Mouse (Mus musculus): ENCODE results near the gene Nrgn.

Nrgn gene

DNA sequence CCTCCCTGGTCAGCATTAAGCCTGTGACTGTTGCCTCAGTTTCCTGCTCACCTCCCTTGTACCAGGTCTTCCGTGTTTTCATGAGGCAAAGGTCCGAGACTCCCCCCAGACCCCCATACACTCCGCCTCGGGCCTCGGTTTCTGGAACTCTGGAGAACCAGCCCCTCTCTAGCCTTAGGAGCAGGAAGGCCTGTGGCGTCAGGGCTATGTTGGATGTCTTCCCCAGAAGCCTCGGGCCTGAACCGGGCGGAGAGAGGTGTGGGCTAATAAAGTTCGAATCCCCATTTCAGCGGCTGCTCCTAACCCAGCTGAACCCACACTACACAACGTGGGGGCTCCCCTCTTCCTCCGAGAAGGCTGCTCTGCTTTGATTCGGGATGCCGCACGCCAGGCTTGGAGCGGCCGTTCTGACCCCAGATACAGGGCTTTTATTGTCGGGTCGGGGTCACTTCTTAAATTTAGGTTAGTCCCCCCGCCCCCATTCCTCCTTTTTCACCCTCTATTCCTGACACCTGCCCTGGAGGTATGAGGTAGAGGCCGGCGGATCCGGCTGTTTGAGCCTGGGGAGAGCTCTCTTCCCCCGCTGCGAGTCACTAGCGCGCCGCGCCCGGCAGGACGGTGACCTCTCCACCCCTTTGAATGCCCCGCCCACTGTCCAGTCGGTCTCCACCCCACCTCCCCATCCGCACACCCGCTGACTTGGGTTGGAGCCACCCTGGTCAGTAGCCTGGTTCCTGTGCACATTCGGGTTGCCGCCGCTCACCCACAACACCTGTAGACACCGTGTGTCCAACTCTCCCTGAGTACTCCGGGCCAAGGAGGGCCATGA, 25.1 kb downstream of the Nrgn start, which contains the start of gene Esam:
Esam (plus strand) TSS at position 683 of the 829 bp plus-strand sequence.
- peak; percentile 62 for DNase-seq

DNA sequence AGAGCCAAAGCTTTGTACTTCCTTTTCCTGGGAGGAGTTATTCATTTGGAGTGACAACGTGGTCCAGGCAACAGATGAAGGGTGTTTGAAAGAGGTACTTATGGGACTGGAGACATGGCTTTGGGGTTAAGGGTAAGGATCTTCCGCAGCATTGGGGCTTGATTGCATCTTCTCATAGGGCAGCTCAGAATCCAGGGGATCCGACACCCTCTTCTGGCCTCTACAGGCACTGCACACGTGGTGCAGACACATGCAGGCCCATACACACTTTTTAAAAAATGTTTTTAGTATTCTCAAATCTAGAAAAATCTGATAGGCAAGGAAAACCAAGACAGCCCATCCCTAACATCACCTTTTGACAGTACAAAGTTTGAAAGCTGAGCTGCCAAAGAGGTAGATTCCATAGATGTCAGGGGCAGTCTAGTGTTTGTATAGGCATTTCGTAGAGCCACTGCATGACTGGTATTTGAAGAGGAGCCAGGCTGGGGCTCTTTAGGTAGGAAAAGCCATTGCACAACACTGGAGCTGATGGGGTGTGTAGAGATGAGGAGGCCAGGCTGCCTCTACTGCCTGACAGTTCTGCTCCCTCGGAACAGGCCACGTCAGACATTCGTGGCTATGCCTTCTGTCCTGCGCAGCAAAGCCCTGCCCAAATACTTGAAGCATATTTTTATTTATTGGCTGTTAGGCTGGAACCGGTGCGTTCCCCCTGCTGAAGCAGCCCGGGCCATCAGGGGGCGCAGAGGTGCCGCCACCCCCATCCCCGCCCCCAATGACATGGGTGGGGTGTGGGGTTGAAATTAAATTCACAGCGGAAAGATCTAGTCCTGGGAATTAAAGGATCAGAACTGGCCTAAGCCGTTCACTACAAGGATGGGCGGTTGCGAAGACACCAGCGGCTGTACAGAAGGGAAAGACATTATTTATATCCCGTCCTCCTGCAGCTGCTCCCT, 26.0 kb downstream of the Nrgn start:
- no peak for DNase-seq

DNA sequence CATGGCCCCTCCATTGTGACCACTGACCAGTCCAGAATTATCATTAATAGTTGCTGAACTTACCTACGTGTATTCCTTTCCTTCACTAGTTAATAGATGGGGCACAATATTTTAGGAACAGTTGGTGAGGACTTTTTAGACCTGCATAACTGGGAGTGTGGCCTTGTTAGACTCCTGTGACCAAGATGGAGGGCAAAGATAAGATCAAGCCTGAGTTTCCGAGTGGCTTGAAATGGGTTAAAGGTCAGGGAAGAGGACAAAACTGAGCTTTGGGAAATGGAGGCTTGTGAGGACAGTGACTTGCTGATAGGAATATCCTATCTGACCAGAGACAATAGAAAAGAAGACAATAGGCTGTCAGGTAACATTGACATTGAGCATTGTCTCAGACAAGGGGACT, 27.2 kb downstream of the Nrgn start:
- no peak for DNase-seq

DNA sequence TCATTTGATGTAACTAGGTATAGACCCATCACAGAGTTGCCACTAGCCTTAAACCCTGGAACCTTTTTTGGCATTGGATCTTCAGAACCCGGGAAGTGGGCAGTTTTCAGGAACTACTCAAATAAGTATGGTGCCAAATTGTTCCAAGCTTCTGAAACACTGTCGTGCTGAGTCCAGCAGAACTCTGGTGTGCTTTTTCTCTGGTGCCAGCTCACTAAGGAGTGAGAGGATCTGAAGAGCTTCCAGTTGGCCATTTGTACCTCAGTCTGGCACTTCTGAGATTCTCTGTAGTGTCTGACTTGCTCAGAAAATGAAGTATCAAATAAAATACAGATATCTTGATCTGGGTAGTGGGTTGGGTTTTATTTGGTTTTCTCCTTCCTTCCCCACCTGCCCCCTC, 32.7 kb downstream of the Nrgn start:
- DNase-seq: no peak

DNA sequence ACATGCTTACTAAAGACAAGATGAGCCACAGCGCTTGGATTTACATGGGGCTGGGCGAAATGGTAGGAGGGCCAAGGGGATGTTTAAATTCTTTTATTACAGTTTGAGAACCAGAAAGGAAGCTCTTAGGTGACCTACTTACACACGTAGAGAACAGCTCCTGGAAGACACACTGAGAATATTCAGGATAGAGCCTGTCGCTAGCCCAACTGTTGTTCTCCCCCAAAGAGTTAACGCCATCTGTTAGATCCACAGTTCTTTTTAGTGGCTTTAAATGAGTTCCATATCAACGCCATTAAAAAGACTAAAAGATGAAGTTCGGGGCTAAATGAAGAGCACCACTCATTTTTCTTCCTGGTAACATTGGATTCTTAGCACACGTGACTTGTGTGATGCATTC, 33.7 kb downstream of the Nrgn start:
- no peak for DNase-seq

DNA sequence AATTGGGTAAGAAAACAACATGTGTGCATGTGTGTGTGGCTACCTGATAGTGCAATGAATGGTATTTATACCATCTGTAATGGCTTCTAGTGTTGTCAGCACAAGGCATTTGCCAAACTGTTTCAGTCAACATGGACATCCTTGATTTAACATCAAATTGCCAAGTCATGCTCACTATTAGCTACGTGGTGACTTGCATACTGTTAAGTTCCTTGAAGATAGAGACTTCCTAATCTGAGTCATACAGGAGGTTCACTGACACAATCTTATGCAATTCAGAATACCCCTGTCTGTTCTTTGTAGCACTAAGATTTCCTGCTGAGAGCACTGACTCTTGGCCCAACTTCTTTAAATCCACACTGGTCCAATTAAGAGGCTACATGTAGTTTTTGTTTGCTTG, 35.2 kb downstream of the Nrgn start:
- DNase-seq: no peak

DNA sequence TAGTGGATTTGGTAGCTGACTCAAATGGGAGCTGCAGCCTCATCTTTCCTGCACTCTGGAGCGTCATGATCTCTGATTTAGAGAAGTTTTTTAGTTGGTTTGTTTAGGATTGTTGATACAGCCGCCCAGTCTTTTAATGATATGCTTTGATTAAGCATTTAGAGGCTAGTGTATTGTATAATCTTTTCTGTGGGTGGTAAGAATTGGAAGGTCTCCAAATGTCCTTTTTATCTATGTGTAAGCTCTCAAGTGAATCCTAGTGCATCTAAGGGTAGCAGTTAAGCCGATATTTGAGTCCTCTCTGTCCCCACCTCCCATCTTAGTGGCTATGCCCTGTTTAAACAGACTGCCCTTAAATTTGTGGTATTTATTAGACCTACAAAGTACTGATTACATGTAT, 38.2 kb downstream of the Nrgn start:
- no peak for DNase-seq

DNA sequence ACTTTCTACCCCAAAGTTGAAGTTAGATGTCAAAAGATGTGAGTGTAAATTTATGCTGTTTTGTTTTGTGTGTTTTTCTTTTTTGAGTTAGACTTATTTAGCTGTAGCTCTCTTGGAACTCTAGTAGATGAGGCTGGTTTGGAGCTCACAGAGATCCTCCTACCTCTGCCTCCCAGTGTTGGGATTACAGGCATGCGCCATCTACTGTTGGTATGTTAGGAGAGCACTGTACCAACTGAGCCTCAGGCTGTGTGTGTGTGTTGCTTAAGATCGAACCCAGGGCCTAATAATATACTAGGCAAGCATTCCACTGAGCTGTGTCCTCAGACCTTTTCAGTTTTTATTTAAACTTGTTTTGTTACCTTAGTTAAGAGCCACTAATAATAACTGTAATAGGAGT, 40.6 kb downstream of the Nrgn start:
- no peak for DNase-seq

DNA sequence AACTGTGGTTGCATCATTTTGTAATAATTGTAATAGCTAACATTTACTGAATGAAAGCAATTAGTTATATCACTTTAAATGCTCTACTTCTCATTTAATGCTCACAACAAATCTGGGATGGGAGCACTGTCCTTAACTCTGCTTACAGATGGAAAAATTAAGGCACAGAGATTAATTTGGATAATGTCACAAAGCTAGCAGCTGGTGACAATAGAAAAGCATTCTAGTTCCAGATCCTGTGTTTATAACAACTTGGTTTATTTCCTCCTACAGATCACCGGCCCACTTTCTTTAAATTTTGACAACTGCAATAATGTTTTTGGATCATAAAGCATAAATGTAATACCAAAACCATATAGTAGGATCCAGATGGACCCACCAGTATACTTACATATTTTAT, 46.7 kb downstream of the Nrgn start:
- no peak for DNase-seq

DNA sequence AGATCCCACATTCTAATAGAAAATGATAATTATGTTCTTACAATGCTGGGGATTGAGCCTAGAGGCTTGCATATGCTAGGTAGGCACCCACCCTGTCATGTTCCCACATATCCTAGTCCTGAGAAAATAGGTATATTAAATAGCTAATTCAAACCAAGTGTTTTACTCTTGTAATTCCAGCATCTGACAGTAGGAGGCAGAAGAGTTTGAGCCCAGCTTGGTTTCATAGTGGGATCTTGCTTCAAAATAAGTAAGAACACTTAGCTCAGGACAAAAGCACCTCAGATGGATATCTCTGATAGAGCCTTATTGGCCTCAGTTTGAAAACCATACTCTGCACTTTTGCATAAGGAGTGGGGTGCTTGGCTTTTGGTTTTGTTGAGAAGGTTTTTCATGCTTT, 48.4 kb downstream of the Nrgn start:
- DNase-seq: no peak

DNA sequence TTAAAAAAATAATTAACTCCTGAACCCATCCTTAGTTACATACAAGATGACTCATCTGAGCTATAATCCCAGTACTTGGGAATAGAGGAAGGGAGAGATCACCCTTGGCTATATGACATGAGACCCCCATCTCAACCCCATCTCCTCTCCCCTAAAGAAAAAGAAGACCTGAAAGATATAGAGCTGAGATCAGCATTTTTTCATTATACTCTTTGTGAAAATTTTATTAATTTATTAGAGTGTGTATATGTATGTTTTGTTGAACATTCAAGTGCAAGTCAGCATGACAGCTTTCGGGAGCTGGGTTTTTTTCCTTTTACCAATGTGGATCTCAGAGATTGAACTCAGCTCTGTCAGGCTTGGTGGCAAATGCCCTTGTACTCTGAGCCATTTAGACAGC, 51.5 kb downstream of the Nrgn start:
- no peak for DNase-seq

DNA sequence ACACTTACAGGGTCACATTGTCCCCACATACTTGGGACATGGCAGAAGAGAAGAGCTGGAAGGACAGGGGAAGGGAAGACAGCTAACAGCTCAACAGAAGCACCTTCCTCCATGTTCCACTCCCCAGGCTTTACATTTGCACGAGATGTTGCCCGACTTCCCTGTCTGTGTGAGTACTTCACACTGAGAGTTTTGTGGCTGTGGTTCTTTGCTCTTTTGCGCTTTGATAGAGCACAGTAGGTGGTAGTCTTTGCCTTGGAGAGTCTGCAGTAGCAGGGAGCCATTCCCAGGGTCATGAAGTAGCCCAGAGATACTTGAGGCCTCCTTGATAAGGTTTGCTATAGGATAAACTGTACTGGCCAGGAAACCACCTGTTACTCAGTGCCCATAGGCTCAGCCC, 52.5 kb downstream of the Nrgn start:
- DNase-seq: no peak

DNA sequence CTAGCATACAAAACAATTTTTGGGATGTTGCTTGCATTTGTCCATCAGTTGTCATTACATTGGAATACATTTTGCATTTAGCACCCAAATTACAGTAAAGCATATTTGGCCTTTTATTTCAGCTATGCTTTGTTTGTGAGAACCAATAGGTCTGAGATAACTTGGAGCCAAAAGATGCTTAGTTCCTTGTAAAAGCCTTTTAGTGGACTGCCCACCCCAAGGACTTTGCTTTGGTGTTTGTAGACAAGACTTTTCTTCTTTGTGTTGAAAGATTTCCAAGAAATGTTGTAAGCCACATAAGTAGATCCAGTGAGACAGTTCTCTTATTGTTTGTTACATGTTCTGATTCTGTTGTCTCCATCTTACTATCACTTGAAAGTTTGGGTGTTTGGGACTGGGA, 56.4 kb downstream of the Nrgn start:
- no peak for DNase-seq

DNA sequence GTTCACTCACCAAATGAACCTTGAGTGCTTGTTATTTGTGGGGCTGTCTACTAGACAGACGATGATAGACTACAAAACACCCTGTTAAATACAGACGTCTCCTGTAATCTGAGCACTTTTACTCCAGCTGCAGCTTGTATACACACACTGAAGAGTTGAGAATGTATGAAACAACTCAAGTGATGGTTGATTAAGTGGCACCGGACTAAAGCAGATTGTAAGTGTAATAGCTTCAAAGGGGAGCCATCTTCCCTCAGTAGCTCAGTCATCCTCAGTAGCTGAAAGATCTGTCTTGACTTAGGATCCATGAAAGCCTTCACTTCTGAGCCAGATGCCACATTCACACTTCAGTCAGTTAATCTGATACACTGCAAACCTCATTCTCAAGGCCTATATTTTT, 56.9 kb downstream of the Nrgn start:
- no peak for DNase-seq
